Mouse (Mus musculus): ENCODE measurements around the gene Hoxa3.

- TF ChIP-seq CTCF (conservative IDR thresholded peaks at IDR 0.05; ENCODE audit: low read length) (no peak), NANOG (IDR thresholded peaks at IDR 0.05; ENCODE audit: borderline replicate concordance, low read length) (no peak), POU5F1 (IDR thresholded peaks at IDR 0.05; ENCODE audit: borderline replicate concordance, low read length) (no peak)
These were observed 1.8 kb downstream of the Hoxa3 start for GRCm38 (mm10) chr6:52211170-52211935.
